Mouse (Mus musculus) neutrophil, adult 5-6 weeks (primary cell): ENCODE measurements around the gene Mospd1. TPM values are rescaled to one million over a fixed set of nuclear protein-coding genes. Genes with fewer than 3 reads are reported as not detected.

Source experiments
- ATAC-seq: fragments of 151-379, 151-347 bp; 2 replicates; pipeline ENCODE4 v1.8.0; 2017; ENCODE audit warnings: mild to moderate bottlenecking, moderate TSS enrichment; ENCODE audit not compliant: insufficient number of reproducible peaks, poor library complexity, low FRiP score, severe bottlenecking; ENCODE audit errors: extremely low read depth
- total RNA-seq: library from RNA; stranded (forward); fragments of 200-1000 nt; gene quantifications from 2 replicates; pipeline ENCODE4 v1.2.3, GENCODE M21; 2017

Mospd1 gene
- 21.1 and 22.2 TPM in 2 replicates for total RNA-seq

- peak; percentile 95 for ATAC-seq
Measured at GRCm38 (mm10) chrX:53370366-53370740, at the start of gene Mospd1. Gene Mospd1 (minus strand): TSS chrX:53370502.

GRCm38 (mm10) chrX:53386362-53386761 is 16.1 kb upstream of the Mospd1 start:
- no peak for ATAC-seq

- ATAC-seq, result no peak
Measured at GRCm38 (mm10) chrX:53383122-53383521, 12.8 kb upstream of the Mospd1 start.

GRCm38 (mm10) chrX:53369534-53370365 is 552 bp downstream of the Mospd1 start:
- peak; percentile 59 for ATAC-seq

GRCm38 (mm10) chrX:53364668-53365383 is 5.5 kb downstream of the Mospd1 start:
- ATAC-seq, result no peak

GRCm38 (mm10) chrX:53348374-53348773 is 21.9 kb downstream of the Mospd1 start:
- no peak for ATAC-seq

GRCm38 (mm10) chrX:53341531-53341930 is 28.8 kb downstream of the Mospd1 start:
- ATAC-seq, result peak; percentile 76

- no peak for ATAC-seq
Measured at GRCm38 (mm10) chrX:53337355-53337754, 32.9 kb downstream of the Mospd1 start.

GRCm38 (mm10) chrX:53330396-53330795 is 39.9 kb downstream of the Mospd1 start:
- no peak for ATAC-seq

GRCm38 (mm10) chrX:53321111-53321510 is 49.2 kb downstream of the Mospd1 start:
- ATAC-seq, result no peak

GRCm38 (mm10) chrX:53320564-53320963 is 49.7 kb downstream of the Mospd1 start:
- ATAC-seq, result peak; percentile 53; the same call in 1 of the 2 replicates

Other genes with a start within 250 kb of the Mospd1 start
- not detected in 2 replicates for gene Plac1, start 130.4 kb downstream of the Mospd1 start, total RNA-seq
- gene Fam122b, start 100.7 kb downstream of the Mospd1 start, total RNA-seq, result 4.8 and 5.0 TPM in 2 replicates
- not detected in 2 replicates for gene Fam122c, start 97.1 kb downstream of the Mospd1 start, total RNA-seq
- not detected in 2 replicates for gene Etd, start 64.4 kb upstream of the Mospd1 start, total RNA-seq
- gene Rtl8c, start 237.5 kb upstream of the Mospd1 start, total RNA-seq, result 1.5 and 4.2 TPM in 2 replicates
- gene Gm14597, start 238.5 kb upstream of the Mospd1 start, total RNA-seq, result not detected in 2 replicates